Comparison of ENCODE assay signal across 7 mouse cellular contexts in the genomic region with DNA sequence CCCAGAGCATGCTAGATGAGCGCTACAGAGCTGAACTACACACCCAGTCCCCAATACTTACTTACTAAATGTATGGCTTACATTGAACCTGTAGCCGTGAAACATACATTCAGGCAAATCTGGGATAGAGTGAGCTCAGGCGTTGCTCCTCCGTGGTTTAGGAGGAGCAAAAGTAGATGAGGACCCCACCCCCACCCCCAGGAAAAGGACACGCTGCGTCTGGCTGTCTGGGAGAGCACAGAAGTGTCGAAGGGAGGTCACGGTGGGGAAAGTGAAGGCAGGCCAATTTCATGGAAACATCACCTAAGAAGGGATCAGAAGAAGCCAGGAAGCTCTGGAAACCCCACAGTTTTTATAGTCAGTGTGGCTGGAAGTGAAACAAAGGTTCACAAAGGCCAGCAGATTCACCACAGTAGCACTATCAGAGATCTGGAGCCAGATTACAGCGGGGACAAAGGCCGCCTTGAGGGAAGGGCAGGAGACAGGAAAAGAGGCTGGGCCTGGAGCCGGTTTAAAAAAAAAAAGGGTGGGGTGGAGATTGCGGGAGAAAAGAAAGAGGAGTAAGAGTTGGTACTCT. TPM values are rescaled to one million over a fixed set of nuclear protein-coding genes. Genes with fewer than 3 reads are reported as not detected.
DNase-seq lines count a peak whose midpoint lies in the region; ATAC-seq and TF ChIP-seq lines count a peak whose summit lies in the region.

No protein-coding gene starts in this region.

- no peaks in the 10 kb centered on the region; the same call in 1 of the 2 replicates for H3K27me3 ChIP-seq in testis, adult 2 months (ENCODE audit: control insufficient read depth, insufficient read depth, low read length)
- no peaks in the 10 kb centered on the region for H3K27me3 ChIP-seq in limb, embryonic 15.5 days
- H3K27me3 ChIP-seq in stomach, embryonic 15.5 days (replicated peaks), result no peaks in the 10 kb centered on the region

- H3K4me2 ChIP-seq in limb, embryonic 15.5 days, result peak overlapping the region; percentile 73
- peak overlapping the region; percentile 78 for H3K4me2 ChIP-seq in stomach, embryonic 15.5 days

- no peaks in the 10 kb centered on the region for H3K36me3 ChIP-seq in testis, adult 2 months (ENCODE audit: control insufficient read depth, insufficient read depth, low read length)
- H3K36me3 ChIP-seq in limb, embryonic 15.5 days, result no peaks in the 10 kb centered on the region
- H3K36me3 ChIP-seq in stomach, embryonic 15.5 days, result no peaks in the 10 kb centered on the region

- H3K4me3 ChIP-seq in testis, adult 2 months (ENCODE audit: control insufficient read depth, low read depth, low read length), result peak overlapping the region; percentile 79
- H3K4me3 ChIP-seq in embryonic fibroblast, embryonic 13.5 days (ENCODE audit: insufficient read depth, low read length), result peak overlapping the region; percentile 34
- H3K4me3 ChIP-seq in limb, embryonic 15.5 days, result peak overlapping the region; percentile 50
- H3K4me3 ChIP-seq in stomach, embryonic 15.5 days (replicated peaks), result peak overlapping the region; percentile 49

- 2% methylated on average over 12 of the region's 12 CpGs for WGBS in limb, embryonic 15.5 days
- WGBS in stomach, embryonic 15.5 days, result 4% methylated on average over 12 of the region's 12 CpGs

- ATAC-seq in limb, embryonic 15.5 days (ENCODE audit: insufficient number of reproducible peaks, low FRiP score, low TSS enrichment, low read depth), result no peak; the same call in none of the 2 replicates
- no peak for ATAC-seq in stomach, embryonic 15.5 days (ENCODE audit: insufficient read depth, low FRiP score, low read depth)

- H3K4me1 ChIP-seq in testis, adult 2 months (ENCODE audit: control insufficient read depth, insufficient read depth, low read length), result peaks cover 13% of the 10 kb centered on the region
- no peaks in the 10 kb centered on the region for H3K4me1 ChIP-seq in embryonic fibroblast, embryonic 13.5 days (ENCODE audit: control insufficient read depth, insufficient read depth, low read length)
- peaks cover 14% of the 10 kb centered on the region for H3K4me1 ChIP-seq in limb, embryonic 15.5 days
- H3K4me1 ChIP-seq in stomach, embryonic 15.5 days, result peaks cover 13% of the 10 kb centered on the region

- peak overlapping the region; percentile 51 for H3K27ac ChIP-seq in testis, adult 2 months (ENCODE audit: control insufficient read depth, insufficient read depth, low read depth, low read length)
- peak overlapping the region; percentile 77 for H3K27ac ChIP-seq in embryonic fibroblast, embryonic 13.5 days (ENCODE audit: insufficient read depth, low read length)
- H3K27ac ChIP-seq in limb, embryonic 15.5 days, result peak overlapping the region; percentile 94
- peak overlapping the region; percentile 94 for H3K27ac ChIP-seq in stomach, embryonic 15.5 days

- no peaks in the 10 kb centered on the region for H3K9me3 ChIP-seq in limb, embryonic 15.5 days
- no peaks in the 10 kb centered on the region for H3K9me3 ChIP-seq in stomach, embryonic 15.5 days

- TF ChIP-seq CTCF in testis, adult 2 months (IDR thresholded peaks at IDR 0.05; ENCODE audit: control insufficient read depth, insufficient read depth, insufficient replicate concordance, low read depth, low read length), result no peak
- no peak for TF ChIP-seq CTCF in embryonic fibroblast, embryonic 13.5 days (IDR thresholded peaks at IDR 0.05; ENCODE audit: borderline replicate concordance, insufficient read depth, low read length)

- DNase-seq in testis, postnatal 14 days (ENCODE audit: low spot score), result no peak
- DNase-seq in frontal cortex, adult 2 months (ENCODE audit: extremely low spot score in 1 of 2, low spot score in 1 of 2), result no peak
- no peak for DNase-seq in natural killer cell, adult 2 months (ENCODE audit: low spot score in 2 of 2)

- no peak for TF ChIP-seq POLR2A in testis, adult 2 months (IDR thresholded peaks at IDR 0.05; ENCODE audit: control insufficient read depth, low read depth, low read length)
- peak; percentile 43; the same call in 1 of the 2 replicates for TF ChIP-seq POLR2A in embryonic fibroblast, embryonic 13.5 days (IDR thresholded peaks at IDR 0.05; ENCODE audit: low read depth, low read length)

- peak overlapping the region; percentile 54 for H3K9ac ChIP-seq in limb, embryonic 15.5 days
- peak overlapping the region; percentile 40; the same call in 1 of the 2 replicates for H3K9ac ChIP-seq in stomach, embryonic 15.5 days

RNA-seq across cellular contexts. Expression of a gene that starts 20.0 kb away (rescaled TPM):
- 9.0 and 9.5 TPM in 2 replicates for polyA plus RNA-seq in testis, adult 2 months (2012; rRNA removed)
- 73.9 and 86.2 TPM in 2 replicates for polyA plus RNA-seq in embryonic fibroblast, embryonic 13.5 days (2011; ENCODE audit: insufficient read length, low read depth, missing spikeins)
- 52.4 and 55.8 TPM in 2 replicates for polyA plus RNA-seq in limb, embryonic 15.5 days (2015; fragmentation: Nextera tagmentation; extraction: Ambion mirVana)
- 57.0 and 61.1 TPM in 2 replicates for polyA plus RNA-seq in stomach, embryonic 15.5 days (2015; fragmentation: Nextera tagmentation; extraction: Ambion mirVana)
- polyA plus RNA-seq in frontal cortex, adult 2 months (2012; rRNA removed), result 38.3 and 41.3 TPM in 2 replicates

RNA-seq across cellular contexts. Expression of a gene that starts 37.2 kb away (rescaled TPM):
- 2.9 and 3.0 TPM in 2 replicates for polyA plus RNA-seq in testis, adult 2 months (2012; rRNA removed)
- polyA plus RNA-seq in embryonic fibroblast, embryonic 13.5 days (2011; ENCODE audit: insufficient read length, low read depth, missing spikeins), result not detected in 2 replicates
- polyA plus RNA-seq in limb, embryonic 15.5 days (2015; fragmentation: Nextera tagmentation; extraction: Ambion mirVana), result 8.2 and 14.2 TPM in 2 replicates
- polyA plus RNA-seq in stomach, embryonic 15.5 days (2015; fragmentation: Nextera tagmentation; extraction: Ambion mirVana), result 7.6 and 8.4 TPM in 2 replicates
- polyA plus RNA-seq in frontal cortex, adult 2 months (2012; rRNA removed), result 0.38 and 0.54 TPM in 2 replicates

RNA-seq across cellular contexts. Expression of a gene that starts 56.3 kb away (rescaled TPM):
- polyA plus RNA-seq in testis, adult 2 months (2012; rRNA removed), result not detected in 2 replicates
- polyA plus RNA-seq in embryonic fibroblast, embryonic 13.5 days (2011; ENCODE audit: insufficient read length, low read depth, missing spikeins), result not detected in 2 replicates
- polyA plus RNA-seq in limb, embryonic 15.5 days (2015; fragmentation: Nextera tagmentation; extraction: Ambion mirVana), result not detected in 2 replicates
- polyA plus RNA-seq in stomach, embryonic 15.5 days (2015; fragmentation: Nextera tagmentation; extraction: Ambion mirVana), result not detected in 2 replicates
- polyA plus RNA-seq in frontal cortex, adult 2 months (2012; rRNA removed), result not detected in 2 replicates
